Mouse (Mus musculus) brain, embryonic 14.5 days (tissue): ENCODE data around the gene Tmem219.

Experiments used
- CTCF ChIP-seq: fragments of 200-500 bp; IDR thresholded peaks from 2 replicates; pipeline ENCODE4 v1.5.1; 2012; ENCODE audit warnings: inconsistent platforms, mild to moderate bottlenecking, moderate library complexity, borderline replicate concordance; ENCODE audit not compliant: insufficient read depth, insufficient read length; ENCODE audit errors: extremely low read depth
- POLR2A ChIP-seq: fragments of 200-500 bp; IDR thresholded peaks from 2 replicates; pipeline ENCODE4 v1.6.1; 2012; ENCODE audit warnings: mild to moderate bottlenecking, inconsistent platforms, borderline replicate concordance; ENCODE audit not compliant: poor library complexity, insufficient read depth, insufficient read length, severe bottlenecking; ENCODE audit errors: extremely low read depth

- no peak for TF ChIP-seq CTCF
- no peak for TF ChIP-seq POLR2A
These were observed 7.9 kb downstream of the Tmem219 start for GRCm38 (mm10) chr7:126914844-126915243.
